Mouse (Mus musculus): ENCODE measurements around the gene Ctdsp2.
A peak's percentile ranks its signal among the peaks of the same experiment; 100 is the strongest.

Gene Ctdsp2

DNA sequence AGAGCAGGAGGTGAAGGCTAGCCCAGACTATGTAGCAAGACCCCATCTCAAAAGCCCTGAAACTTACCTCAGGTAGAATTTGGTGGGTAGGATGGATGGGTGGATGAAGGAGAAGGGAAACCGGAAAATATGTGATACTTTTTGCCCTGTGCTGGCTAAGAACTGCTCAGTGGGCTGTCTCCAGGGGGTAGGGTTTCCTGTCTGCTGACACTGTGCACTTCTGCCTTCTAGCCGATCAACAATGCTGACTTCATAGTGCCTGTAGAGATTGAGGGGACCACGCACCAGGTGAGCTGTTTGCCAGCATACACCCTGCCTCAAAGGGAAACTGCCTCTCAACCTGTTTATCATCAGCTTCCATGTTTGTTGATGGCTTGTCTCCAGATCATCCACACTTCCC lies 15.1 kb downstream of the Ctdsp2 start:
- DNase-seq = no peak

DNA sequence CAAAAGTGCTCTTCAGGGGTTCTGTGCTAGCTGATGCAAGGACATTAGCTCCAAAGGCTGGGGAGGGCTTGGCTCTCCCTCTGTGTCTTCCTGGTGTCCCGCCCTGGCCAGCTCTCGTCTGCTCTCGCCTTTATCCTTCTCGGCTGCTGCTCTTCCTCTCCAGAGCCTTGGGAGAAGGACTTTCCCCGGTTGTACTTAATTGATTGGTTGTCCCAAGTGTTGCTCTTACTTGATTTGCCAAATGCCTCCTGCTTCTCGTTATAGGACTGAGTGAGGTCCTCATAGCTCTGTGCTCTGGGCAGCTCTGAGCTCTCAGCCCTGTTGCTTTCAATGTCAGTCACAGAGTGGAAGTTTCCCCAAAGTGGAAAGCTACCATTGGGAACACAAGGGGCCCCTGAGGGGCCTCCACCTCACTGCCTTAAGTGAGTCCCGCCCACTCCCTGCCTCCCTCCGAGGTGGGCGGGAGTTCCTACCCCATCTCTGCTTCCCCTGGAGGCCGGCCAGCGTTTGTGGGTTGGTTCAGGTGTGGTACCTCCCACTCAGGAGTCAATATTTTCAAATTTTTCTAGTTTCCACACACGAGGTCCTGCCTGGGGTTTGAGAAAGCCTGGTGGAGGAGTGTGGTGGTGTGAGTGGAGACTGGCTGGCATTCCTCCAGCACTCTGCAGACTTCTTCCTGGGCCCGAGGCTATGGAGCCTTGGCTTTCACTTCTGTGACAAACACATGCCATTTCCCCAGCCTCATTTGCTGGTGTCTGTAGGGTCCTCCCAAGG lies 19.0 kb downstream of the Ctdsp2 start:
- DNase-seq = peak in 1 of 2 experiments; percentile 30

- no peak for DNase-seq
Observed at GRCm38 (mm10) chr10:127000529-127000928, 22.0 kb downstream of the Ctdsp2 start, which contains the start of gene Avil. Avil (plus strand) TSS chr10:127000709.

- DNase-seq = no peak
Observed at GRCm38 (mm10) chr10:127001297-127001696, 22.8 kb downstream of the Ctdsp2 start.

- no peak for DNase-seq
Observed at GRCm38 (mm10) chr10:127002056-127002455, 23.5 kb downstream of the Ctdsp2 start.

- DNase-seq = no peak
Observed at GRCm38 (mm10) chr10:127002765-127003164, 24.2 kb downstream of the Ctdsp2 start.

GRCm38 (mm10) chr10:127003334-127003733 lies 24.8 kb downstream of the Ctdsp2 start:
- no peak for DNase-seq

DNA sequence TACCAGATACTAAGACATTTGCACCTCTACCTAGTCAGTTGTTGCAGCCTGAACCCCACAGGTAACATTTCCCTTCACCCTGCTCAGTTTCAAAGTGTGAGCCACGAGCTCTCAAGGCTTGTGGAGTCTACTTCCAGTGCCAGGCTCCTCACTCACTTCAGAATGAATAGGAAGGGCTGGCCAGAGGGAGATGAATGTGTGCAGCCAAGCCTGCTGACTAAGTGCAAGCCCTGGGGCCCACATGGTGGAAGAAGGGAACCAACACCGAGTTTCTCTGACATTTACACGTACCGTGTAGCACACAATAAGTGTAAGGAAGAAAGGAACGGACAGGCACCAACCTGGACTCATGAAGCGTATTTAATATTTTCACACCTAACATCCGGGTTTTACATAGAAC lies 25.3 kb downstream of the Ctdsp2 start:
- DNase-seq = no peak

DNA sequence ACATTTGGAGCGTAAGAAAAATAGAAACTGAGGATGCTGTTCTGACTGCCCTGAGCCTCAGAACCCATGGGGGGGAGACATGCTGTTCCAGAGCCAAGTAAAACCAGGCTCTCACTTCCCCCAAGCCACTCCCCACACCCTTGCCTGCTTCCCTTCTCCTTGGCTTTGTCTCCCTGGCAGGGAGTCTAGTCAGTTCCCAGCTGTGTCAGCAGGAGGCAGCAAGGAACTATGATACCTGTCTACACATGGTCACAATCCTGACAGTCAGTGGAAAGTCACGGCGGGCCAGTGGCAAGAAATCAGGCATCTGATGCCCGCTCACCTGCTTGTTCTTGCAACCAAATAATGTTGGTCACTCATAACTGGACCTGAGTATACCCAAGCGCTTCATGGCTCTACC lies 38.0 kb downstream of the Ctdsp2 start:
- DNase-seq = peak; percentile 45 to 76

DNA sequence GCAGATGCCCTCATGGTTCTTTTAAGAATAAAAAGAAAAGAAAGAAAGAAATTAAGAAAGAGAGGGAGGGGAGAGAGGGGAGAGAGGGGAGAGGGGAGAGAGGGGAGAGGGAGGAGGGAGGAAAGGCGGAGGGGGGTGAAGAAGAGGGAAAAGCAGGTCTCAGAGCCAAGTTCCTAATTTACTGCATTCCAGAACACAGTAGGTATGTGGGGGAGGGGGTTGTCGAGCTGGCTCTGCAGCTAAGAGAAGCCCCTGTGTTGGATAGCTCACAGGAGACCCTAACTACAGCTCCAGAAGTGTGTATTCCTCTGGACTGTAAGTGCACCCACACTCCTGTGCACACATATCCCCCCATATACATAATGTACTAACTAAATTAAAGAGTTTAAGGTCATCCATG lies 38.6 kb downstream of the Ctdsp2 start:
- DNase-seq = no peak

- DNase-seq = no peak
Observed at GRCm38 (mm10) chr10:127018422-127018821, 39.9 kb downstream of the Ctdsp2 start.

- DNase-seq = peak; percentile 85 to 91
Observed at GRCm38 (mm10) chr10:127030336-127031296, 52.1 kb downstream of the Ctdsp2 start, which contains the start of gene Tsfm. Tsfm (minus strand) TSS chr10:127030840.

DNA sequence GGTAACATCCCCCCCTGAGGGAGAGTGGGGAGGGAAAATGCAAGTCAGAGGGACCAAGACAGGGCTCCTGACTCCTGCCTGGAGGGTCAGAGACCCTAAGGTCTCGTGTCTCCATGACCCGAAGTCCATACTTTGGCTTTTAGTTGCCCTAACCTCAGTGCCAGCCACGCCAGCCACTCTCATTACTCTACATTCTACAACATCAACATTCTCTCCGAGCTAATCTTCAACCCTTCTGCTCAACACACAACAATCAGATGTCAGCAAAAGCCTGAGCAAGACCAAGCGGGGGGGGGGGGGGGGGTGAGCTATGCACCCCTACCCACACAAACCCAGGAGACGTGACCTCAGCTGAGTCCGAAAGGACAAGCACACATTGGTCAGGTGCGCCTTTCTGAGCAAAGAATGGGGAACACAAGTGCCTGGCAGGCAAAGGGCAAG lies 54.8 kb downstream of the Ctdsp2 start:
- DNase-seq = peak; percentile 75 to 83

DNA sequence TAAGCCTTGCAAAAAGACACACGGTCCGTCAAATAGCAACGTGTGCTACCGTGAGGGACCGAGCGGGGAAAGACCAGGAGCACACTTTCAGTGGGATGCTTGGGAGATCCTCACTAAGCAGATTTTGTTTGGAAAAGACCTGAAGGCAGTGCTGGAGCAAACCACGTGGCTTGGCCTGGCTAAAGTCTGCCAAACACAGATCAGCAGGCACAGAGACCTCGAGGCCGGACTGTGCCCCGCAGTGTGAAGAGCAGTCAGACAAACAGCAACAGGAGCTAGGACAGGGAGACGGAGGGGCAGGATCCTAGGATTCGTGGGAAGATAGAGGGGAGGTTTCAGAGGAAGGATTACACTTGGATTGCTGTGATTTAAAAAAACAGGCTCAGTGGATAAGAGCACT lies 57.8 kb downstream of the Ctdsp2 start:
- DNase-seq = peak; percentile 84

DNA sequence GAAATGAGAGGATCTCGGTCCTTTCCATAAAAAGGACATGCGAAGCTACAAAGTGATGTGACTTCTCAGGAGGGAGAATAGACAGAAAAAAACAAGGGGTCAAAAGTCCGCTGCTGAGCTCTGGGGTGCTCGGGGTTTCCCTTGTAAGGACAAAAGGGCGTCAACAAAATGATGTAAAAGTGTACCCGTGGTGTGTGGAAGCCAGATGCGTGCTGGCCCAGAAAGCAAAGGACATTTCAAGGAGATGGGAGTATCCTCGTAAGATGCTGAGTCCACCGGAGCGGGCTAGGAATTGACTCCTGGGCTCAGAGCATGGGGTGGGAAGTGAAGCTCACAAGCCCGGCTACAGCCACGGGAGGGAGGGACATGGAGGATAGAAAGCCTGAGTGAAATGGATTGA lies 59.1 kb downstream of the Ctdsp2 start:
- peak; percentile 56 to 70 for DNase-seq

- DNase-seq = no peak
Observed at GRCm38 (mm10) chr10:127040569-127041214, 62.2 kb downstream of the Ctdsp2 start.

DNA sequence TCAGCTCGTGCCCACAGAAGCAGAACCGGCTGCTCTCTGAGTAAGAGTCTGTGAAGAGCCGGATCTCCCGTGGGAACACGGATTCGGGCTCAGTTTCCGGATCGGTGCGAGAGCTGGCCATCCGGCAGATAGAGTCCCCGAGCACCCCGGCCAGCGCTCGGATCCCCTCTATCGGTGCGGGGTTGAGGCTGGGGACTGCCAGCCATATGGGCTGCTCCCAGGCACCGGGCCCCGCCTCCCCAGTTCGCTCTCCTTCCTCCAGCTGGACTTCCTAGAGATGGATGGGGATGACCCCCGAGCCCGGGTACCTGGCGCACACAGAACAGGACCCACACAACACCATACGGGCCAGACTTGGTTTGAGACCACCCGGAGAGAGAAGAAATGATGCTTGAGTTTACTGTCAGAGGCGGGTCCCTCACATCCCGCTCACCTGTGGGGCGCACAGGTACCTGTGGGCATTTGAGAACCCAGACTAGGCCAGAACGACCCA lies 62.8 kb downstream of the Ctdsp2 start, which contains the start of the genes Mettl1 and Eef1akmt3:
Gene Mettl1, plus strand, starts transcription at position 141 of the 493 bp plus-strand sequence.
Gene Eef1akmt3, minus strand, starts transcription at position 240 of the 493 bp plus-strand sequence.
- DNase-seq = no peak

GRCm38 (mm10) chr10:127041774-127042338 lies 63.3 kb downstream of the Ctdsp2 start:
- peak; percentile 79 to 89 for DNase-seq

DNA sequence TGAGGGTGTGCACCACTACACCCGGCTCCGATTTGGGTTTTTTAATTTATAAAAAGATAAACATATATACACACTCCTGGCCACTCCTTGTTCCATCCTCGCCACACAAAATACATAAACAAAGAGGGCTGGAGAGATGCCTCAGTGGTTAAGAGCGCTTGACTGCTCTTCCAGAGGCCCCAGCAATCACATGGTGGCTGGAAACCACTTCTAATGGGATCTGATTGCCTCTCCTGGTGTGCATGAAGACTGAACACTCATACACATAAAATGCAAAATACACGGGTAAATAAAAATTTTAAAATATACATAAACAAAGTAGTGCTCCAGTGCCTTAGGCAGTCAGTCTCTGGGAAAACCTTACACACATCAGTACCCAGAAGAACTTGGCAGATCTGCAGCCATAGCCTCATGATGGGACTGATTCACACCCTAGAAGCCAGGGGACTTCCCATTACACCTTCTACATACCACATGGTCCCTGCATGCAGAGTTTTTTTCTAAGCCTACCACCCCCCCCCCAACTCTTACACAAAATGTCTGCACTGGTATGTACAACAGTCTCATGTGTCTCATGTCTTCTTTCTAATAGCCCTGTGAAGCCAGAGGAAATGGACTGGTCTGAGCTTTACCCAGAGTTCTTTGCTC lies 64.1 kb downstream of the Ctdsp2 start:
- DNase-seq = no peak

DNA sequence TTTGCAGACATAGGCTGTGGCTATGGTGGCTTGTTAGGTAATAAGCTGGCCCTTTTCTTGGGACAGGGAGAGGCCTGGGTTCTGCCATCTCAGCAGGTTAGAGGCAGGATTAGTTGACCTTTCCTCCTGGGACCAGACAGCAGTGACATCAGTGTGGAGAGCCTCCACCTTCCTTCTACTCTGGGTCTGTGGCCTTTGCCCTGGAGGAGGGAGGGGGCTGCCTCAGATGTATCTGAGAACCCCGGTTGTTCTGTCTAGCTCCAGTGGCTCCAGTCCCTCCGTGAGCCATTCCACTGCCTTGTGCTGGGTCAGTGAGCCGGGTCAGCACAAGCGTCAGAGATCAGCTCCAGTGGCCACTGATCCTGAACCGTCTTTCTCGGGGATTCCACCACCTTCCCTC lies 64.7 kb downstream of the Ctdsp2 start:
- peak; percentile 90 to 93 for DNase-seq

DNA sequence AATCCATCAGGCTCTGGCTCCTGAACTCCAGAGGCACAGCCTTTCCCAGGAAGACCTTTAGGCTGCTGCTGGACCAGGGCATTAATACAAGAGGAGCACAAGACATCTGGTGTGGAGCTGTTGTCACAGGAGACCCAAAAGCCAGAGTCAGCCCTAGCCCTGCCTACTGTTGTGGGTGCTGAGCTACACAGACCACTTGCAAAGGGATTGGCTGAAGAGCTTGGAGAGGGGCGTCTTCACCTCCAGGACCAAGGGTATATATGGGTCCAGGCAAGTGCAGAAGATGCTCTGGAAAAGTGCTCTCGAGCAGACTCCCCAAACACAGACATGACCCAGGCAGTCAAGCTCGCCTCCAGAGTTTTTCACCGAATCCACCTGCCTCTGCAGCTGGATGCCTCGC lies 69.4 kb downstream of the Ctdsp2 start, which contains the start of gene Cyp27b1:
Gene Cyp27b1, plus strand, starts transcription at position 297 of the 400 bp plus-strand sequence.
- no peak for DNase-seq

Measured in kidney, adult 8-10 months (tissue).